Mouse (Mus musculus): ENCODE data around the gene Trappc6b.
A peak's percentile ranks its signal among the peaks of the same experiment; 100 is the strongest.
"Not testable (repeated sequence)": the region's sequence is repeated elsewhere in the genome, so short reads cannot be mapped to it uniquely, and the experiment has no call there.

Gene Trappc6b

DNA sequence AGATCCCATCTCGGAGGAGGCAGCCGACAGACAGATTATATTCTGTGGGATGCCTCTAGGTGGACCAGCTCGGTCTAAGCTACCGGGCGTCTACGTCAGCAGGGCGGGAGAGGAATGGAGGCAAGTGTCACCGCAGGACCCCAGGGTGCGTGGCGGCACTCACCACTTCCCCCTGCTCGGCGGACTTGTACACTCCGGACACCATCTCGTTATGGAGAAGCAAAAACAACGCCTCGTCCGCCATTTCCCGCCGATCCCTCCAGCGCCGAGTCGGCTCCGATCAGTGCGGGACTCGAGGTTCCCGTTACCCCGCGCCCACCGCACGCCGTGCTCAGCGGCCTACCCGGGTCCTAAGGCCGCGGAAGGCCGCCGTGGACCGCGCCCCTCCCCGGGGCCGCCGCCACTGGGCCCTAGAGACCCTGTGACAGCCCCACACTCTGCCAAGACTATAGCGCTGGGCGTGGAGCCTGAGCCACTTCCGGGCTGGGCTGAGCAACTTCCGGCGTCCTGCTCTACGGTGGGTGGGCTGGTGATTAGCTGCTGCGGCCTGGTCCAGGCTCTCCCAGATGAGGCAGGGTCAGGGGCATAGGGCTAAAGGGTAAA, at the start of gene Trappc6b:
Gene Trappc6b, minus strand, starts transcription at position 480 of the 603 bp plus-strand sequence.
- DNase-seq (ENCODE audit: extremely low spot score, low spot score): peak; percentile 88

- no peak for DNase-seq (ENCODE audit: extremely low spot score, low spot score)
Measured at GRCm38 (mm10) chr12:59107926-59108325, 46.7 kb upstream of the Trappc6b start.

- no peak for DNase-seq (ENCODE audit: extremely low spot score, low spot score)
Measured at GRCm38 (mm10) chr12:59106491-59106890, 45.2 kb upstream of the Trappc6b start.

GRCm38 (mm10) chr12:59105914-59106313, 44.6 kb upstream of the Trappc6b start:
- no peak for DNase-seq (ENCODE audit: extremely low spot score, low spot score)

DNA sequence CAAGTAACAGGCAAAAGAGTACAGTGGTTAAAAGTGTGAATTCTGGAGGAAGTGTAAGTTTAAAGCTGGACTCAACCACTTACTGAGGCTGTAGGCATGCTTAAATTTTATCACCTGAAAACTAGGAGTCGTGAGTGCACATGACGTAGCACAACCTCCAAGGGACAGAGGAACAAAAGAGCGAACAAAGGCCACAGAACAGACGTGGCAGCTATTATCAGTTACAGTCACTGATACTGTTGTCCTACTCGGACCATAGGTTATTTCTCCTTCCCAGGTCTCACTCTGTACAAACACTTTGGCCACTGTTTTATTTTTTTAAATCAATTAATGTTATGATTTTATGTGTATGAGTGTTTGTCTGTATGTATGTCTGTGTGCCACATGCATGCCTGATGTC, 43.5 kb upstream of the Trappc6b start:
- DNase-seq (ENCODE audit: extremely low spot score, low spot score): no peak

- no peak for DNase-seq (ENCODE audit: extremely low spot score, low spot score)
Measured at GRCm38 (mm10) chr12:59095104-59096025, 34.1 kb upstream of the Trappc6b start, which contains the start of gene Mia2. Mia2 (plus strand) TSS chr12:59095799.

- no peak for DNase-seq (ENCODE audit: extremely low spot score, low spot score)
Measured at GRCm38 (mm10) chr12:59093543-59093942, 32.3 kb upstream of the Trappc6b start.

- no peak for DNase-seq (ENCODE audit: extremely low spot score, low spot score)
Measured at GRCm38 (mm10) chr12:59086171-59086570, 24.9 kb upstream of the Trappc6b start.

DNA sequence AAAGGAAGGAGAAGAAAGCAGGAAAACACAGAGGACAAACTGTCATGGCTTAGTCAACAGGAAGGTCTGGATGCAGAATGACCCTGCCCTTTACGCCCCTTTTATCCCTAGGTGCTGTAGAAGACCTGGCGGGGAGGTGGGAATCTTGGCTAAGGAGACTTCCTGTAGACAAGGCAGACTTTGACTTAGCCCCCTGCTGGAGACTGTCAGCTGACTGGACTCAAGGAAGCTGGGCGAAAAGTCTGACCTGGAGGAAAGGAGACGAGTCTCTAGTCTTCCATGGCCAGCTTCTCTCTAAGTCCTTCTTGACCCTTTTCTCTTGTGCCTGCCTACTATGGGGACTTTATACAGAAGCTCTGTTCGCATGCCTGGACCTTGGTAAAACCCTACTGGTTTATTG, 23.2 kb upstream of the Trappc6b start:
- DNase-seq (ENCODE audit: extremely low spot score, low spot score): no peak

DNA sequence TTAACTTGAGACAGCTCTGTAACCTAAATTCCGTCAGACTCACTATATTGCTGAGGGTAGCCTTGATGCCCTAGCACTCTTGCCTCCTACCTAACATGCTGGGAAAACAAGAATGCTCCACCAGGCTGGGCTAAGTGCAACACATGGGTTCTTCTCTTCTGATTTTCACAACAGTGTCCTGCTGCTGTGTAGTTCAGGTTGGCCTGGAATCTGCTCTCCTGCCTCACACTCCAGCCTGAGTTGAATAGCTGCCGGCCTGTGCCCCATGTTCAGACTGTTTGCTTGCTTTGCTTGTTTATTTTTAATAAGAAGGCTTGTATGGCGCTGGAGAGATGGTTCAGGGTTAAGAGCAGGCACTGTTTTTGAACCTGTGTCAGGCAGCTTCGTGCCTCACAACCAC, 19.2 kb upstream of the Trappc6b start:
- DNase-seq (ENCODE audit: extremely low spot score, low spot score): no peak

- DNase-seq (ENCODE audit: extremely low spot score, low spot score): no peak
Measured at GRCm38 (mm10) chr12:59077883-59078282, 16.6 kb upstream of the Trappc6b start.

GRCm38 (mm10) chr12:59076996-59077395, 15.7 kb upstream of the Trappc6b start:
- DNase-seq (ENCODE audit: extremely low spot score, low spot score): no peak

- no peak for DNase-seq (ENCODE audit: extremely low spot score, low spot score)
Measured at GRCm38 (mm10) chr12:59074052-59074451, 12.8 kb upstream of the Trappc6b start.

- DNase-seq (ENCODE audit: extremely low spot score, low spot score): no peak
Measured at GRCm38 (mm10) chr12:59072286-59072685, 11.0 kb upstream of the Trappc6b start.

- DNase-seq (ENCODE audit: extremely low spot score, low spot score): no peak
Measured at GRCm38 (mm10) chr12:59068791-59069190, 7.5 kb upstream of the Trappc6b start.

- DNase-seq (ENCODE audit: extremely low spot score, low spot score): no peak
Measured at GRCm38 (mm10) chr12:59067095-59067494, 5.8 kb upstream of the Trappc6b start.

DNA sequence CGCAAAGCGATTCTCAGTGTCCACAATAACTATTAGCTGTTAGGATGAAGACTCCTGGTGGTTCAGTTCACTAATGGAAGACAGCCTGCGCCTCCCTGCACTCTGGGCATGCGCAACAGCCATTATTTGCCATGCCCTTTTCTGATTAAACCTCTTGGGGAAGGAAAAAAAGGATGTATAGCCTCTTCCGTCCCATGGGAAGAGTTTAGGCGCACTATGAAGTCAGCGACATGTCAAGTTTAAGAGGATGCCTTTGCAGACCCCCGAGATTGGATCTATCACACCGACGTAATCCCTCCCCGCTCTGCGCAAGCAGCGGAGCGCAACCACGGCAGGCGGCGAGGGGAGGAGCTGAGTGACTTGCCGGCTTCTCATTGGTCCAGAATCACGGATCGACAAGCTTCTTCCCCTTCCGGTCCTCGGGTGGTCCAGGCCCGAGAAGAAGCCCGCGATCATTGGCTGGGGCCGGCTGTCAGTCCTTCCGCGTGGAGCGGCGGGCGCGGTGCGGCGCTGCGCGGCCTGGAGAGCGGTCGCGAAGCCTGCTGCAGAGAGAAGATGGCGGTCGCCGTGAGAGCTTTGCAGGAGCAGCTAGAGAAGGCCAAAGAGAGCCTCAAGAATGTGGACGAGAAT, 5.3 kb upstream of the Trappc6b start, which contains the start of gene Pnn:
Gene Pnn, plus strand, starts transcription at position 437 of the 630 bp plus-strand sequence.
- DNase-seq (ENCODE audit: extremely low spot score, low spot score): peak; percentile 95

DNA sequence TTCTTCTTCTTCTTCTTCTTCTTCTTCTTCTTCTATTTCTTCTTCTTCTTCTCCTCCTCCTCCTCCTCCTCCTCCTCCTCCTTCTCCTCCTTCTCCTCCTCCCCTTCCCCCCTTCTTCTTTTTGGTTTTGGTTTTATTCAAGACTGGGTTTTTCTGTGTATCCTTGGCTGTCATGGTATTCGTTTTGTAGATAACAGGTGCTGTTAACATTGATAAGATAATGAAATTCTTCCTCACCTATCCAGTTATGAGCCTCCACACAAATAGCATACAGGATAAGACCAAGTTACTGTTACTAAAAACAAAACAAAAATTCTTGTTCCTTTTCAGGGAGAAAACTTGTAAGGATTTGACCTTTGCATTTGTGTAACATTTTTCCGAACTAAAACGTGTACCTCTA, 4.5 kb upstream of the Trappc6b start:
- no peak for DNase-seq (ENCODE audit: extremely low spot score, low spot score)

GRCm38 (mm10) chr12:59064837-59065236, 3.6 kb upstream of the Trappc6b start:
- DNase-seq (ENCODE audit: extremely low spot score, low spot score): no peak

- no peak for DNase-seq (ENCODE audit: extremely low spot score, low spot score)
Measured at GRCm38 (mm10) chr12:59060322-59060721, 950 bp downstream of the Trappc6b start.

DNA sequence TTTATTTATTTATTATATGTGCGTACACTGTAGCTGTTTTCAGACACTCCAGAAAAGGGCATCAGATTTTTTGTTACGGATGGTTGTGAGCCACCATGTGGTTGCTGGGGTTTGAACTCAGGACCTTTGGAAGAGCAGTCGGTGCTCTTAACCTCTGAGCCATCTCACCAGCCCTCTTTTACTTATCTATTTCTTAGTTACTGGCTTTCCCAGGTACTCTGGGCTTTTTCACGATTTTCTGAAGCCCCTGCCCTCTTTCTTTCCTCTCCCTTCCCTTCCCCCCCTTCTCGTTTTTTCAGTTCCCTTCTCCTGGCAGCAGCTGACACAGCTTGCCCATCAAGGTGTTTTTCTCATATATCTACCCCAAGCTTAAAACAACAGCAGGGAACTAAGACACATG, 3.0 kb downstream of the Trappc6b start:
- DNase-seq (ENCODE audit: extremely low spot score, low spot score): not testable (repeated sequence)

DNA sequence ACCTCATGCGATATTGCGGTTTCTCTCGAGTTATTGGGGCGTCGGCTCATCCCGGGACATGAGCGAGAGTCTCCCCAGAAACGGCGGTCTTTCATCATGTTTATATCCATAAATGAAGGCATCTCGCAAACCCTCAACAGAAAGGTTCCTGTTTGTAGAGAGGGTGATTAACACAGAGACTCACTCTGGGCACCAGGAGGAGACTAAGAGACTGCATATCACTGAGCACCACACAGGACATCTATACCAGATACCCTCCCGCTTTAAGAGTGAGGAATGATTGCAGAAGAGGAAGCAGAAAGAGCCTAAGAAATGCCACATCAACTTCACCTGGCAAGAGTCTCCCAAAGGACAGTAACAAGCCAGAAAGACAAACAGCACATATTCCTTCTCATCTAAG, 5.0 kb downstream of the Trappc6b start:
- no peak for DNase-seq (ENCODE audit: extremely low spot score, low spot score)

Measured in neural tube, embryonic 10.5 days (tissue).